Mouse (Mus musculus) limb, embryonic 13.5 days (tissue): ENCODE results near the gene Pde10a. TPM values are rescaled to one million over a fixed set of nuclear protein-coding genes. Genes with fewer than 3 reads are reported as not detected.

Source experiments
- ATAC-seq: fragments of 200-750 bp; cut with Nextera tagmentation; 2 replicates; pipeline ENCODE4 v1.8.0; 2017; ENCODE audit warnings: low read depth, moderate number of reproducible peaks, moderate TSS enrichment; ENCODE audit not compliant: low FRiP score
- H3K27ac ChIP-seq: fragments of 300-500 bp; sonication (generic); 2 replicates; pipeline ENCODE4 v1.5.1; 2015; ENCODE audit warnings: inconsistent platforms, mild to moderate bottlenecking, moderate library complexity
- H3K27me3 ChIP-seq: fragments of 300-500 bp; sonication (generic); 2 replicates; pipeline ENCODE4 v1.6.1; 2015; ENCODE audit warnings: mild to moderate bottlenecking, inconsistent platforms
- H3K36me3 ChIP-seq: fragments of 300-500 bp; sonication (generic); 2 replicates; pipeline ENCODE4 v1.6.1; 2015; ENCODE audit warnings: inconsistent platforms, mild to moderate bottlenecking, moderate library complexity
- H3K4me1 ChIP-seq: fragments of 300-500 bp; sonication (generic); 2 replicates; pipeline ENCODE4 v1.6.1; 2015; ENCODE audit warnings: inconsistent platforms
- H3K4me2 ChIP-seq: fragments of 300-500 bp; sonication (generic); replicated peaks from 2 replicates; pipeline ENCODE4 v1.6.1; 2015; ENCODE audit warnings: inconsistent platforms, mild to moderate bottlenecking, moderate library complexity
- H3K4me3 ChIP-seq: fragments of 300-500 bp; sonication (generic); 2 replicates; pipeline ENCODE4 v1.5.1; 2015; ENCODE audit warnings: moderate library complexity, mild to moderate bottlenecking, inconsistent platforms
- H3K9ac ChIP-seq: fragments of 300-500 bp; sonication (generic); 2 replicates; pipeline ENCODE4 v1.6.1; 2015; ENCODE audit warnings: mild to moderate bottlenecking, inconsistent platforms
- H3K9me3 ChIP-seq: fragments of 300-500 bp; sonication (generic); 2 replicates; pipeline ENCODE4 v1.6.1; 2016; ENCODE audit warnings: inconsistent platforms
- WGBS: fragments of 180-500 bp; shearing (Covaris S2); methylation state at CpG from one replicate; pipeline ENCODE4 v1.1.7; 2015; 5-methylcytosine and 5-hydroxymethylcytosine counted together
- polyA plus RNA-seq: library from polyadenylated mRNA; unstranded; fragments of >200 nt; fragmentation: Nextera tagmentation; extraction: Ambion mirVana; gene quantifications from 2 replicates; pipeline ENCODE4 v1.2.1, GENCODE M21; 2015

The Pde10a gene
- polyA plus RNA-seq, 1 experiment from 2014 or later: 2.4 TPM

DNA sequence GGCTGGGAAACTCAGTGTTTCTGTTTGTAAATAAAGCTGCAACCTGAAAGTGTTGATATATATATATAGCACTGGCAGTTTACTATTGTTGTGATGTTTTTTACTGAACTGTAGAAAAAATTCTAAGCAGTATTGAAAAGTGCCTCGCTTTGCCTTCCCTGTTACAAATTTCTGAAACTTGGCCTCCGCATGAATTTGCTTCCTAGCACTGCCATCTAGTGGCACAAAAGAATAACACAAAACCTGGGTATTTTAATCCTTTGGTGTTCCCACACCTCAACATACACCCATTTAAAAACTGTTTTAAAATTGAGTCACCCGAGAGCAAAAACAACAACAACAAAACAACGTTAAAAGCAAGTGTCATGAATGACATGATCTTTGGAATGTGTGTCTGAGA, 411.4 kb downstream of the Pde10a start:
- H3K9me3 ChIP-seq: no peaks in the 10 kb centered on the region
- no peak overlapping the region for H3K9ac ChIP-seq
- no peaks in the 10 kb centered on the region for H3K4me1 ChIP-seq
- H3K27ac ChIP-seq: no peak overlapping the region
- no peak for ATAC-seq
- H3K4me2 ChIP-seq: no peak overlapping the region
- H3K27me3 ChIP-seq: peaks cover 10% of the 10 kb centered on the region
- 2% methylated on average over 4 of the region's 4 CpGs for WGBS
- H3K36me3 ChIP-seq: no peaks in the 10 kb centered on the region
- no peak overlapping the region for H3K4me3 ChIP-seq

DNA sequence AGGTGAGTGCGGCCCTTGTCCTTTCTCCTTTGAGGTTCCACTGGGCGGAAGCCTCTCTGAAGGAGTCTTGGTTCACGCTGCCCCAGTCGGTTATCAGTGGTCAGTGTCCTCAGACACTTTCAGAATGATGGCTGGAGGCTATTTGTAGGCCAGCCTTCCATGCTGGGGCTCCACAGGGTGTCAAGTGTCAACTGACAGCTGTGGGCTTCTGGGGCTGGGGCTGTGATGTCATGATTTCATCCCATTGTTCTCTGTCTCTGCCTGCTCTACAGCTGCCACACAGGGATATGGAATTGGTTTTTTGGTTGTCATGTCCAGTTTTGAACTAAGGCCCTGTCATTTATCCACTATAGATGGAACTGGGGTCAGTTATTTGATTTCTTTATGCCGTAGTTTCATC, 426.4 kb downstream of the Pde10a start:
- H3K9me3 ChIP-seq: no peaks in the 10 kb centered on the region
- 76% methylated on average over 5 of the region's 5 CpGs for WGBS
- H3K27ac ChIP-seq: no peak overlapping the region
- H3K4me3 ChIP-seq: no peak overlapping the region
- H3K4me2 ChIP-seq: no peak overlapping the region
- ATAC-seq: peak; percentile 40; the same call in 1 of the 2 replicates
- no peaks in the 10 kb centered on the region for H3K27me3 ChIP-seq
- H3K9ac ChIP-seq: no peak overlapping the region
- 0 out of 2 replicates have a peak, but pooled peaks cover 5% of the 10 kb centered on the region for H3K36me3 ChIP-seq
- H3K4me1 ChIP-seq: no peaks in the 10 kb centered on the region

DNA sequence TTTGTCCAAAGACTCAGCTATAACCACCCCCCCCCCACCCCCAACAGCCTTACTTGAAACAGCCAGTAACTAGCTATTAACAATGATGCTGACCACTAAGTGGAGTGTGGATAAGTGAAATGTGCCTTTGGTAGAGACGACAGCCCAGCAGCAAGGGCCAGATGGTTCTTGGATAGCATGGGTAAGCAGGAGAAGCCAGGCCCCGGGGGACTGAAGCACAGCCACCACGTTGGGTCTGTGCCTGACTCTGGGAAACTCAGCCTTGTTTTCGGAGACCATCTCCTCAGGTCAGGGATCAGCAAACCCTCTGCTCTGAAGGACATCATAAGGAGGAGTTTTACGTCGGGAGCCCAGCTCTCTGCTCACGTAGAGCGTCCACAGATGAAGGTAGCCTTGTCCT, 427.8 kb downstream of the Pde10a start:
- Histone ChIP-seq H3K36me3 (0 out of 2 replicates have a peak, but pooled peaks cover 5% of the 10 kb centered on the region), H3K27me3 (no peaks in the 10 kb centered on the region), H3K4me1 (no peaks in the 10 kb centered on the region), H3K27ac (no peak overlapping the region), H3K4me3 (no peak overlapping the region), H3K4me2 (no peak overlapping the region), H3K9me3 (no peaks in the 10 kb centered on the region), H3K9ac (no peak overlapping the region)
- ATAC-seq: no peak
- WGBS: 86% methylated on average over 8 of the region's 8 CpGs

DNA sequence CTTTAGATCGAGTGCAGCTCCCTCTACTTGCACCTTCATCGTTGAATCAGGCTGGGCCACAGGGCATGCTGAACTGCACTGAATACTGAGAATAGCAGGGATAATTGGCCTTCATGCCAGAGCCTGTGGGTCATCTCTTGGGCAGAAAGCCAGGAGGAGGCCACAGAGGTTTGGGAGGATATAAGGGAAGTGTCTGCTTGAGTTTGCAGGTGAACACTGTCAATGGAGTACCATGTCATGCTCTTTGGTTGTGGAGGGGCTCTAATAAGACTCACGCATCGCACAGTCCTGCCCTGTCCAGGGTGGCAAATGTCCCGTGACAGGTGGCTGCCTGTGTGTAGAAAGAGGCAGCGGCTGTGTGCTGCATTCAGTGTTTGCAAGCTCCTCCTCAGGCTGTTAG, 433.0 kb downstream of the Pde10a start:
- Histone ChIP-seq H3K4me3 (no peak overlapping the region), H3K27ac (no peak overlapping the region), H3K9me3 (no peaks in the 10 kb centered on the region), H3K4me1 (no peaks in the 10 kb centered on the region), H3K4me2 (no peak overlapping the region), H3K9ac (no peak overlapping the region), H3K36me3 (no peaks in the 10 kb centered on the region), H3K27me3 (no peaks in the 10 kb centered on the region)
- WGBS: 83% methylated on average over 6 of the region's 6 CpGs
- ATAC-seq: no peak

DNA sequence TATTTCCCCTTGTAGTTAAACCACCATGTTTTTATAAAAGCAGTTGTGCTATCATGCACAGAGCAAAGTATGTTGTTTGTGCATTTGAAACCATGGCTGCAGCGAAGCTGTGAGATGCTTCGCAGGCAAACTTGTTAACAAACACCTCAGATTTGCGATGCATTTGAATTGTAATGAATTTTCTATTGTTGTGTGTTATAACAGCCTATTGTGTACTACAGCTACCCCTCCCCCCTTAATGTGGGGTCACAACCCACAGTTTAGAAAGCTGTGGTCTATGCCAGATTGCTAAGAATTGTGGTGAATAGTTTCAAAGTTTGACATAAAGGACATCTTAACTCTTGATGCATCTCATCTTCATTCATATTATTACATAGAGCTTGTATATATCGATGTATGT, 435.2 kb downstream of the Pde10a start:
- no peaks in the 10 kb centered on the region for H3K4me1 ChIP-seq
- H3K4me2 ChIP-seq: no peak overlapping the region
- H3K36me3 ChIP-seq: no peaks in the 10 kb centered on the region
- no peak overlapping the region for H3K9ac ChIP-seq
- no peak for ATAC-seq
- WGBS: 89% methylated on average over 4 of the region's 4 CpGs
- no peaks in the 10 kb centered on the region for H3K9me3 ChIP-seq
- H3K27me3 ChIP-seq: no peaks in the 10 kb centered on the region
- H3K4me3 ChIP-seq: no peak overlapping the region
- H3K27ac ChIP-seq: no peak overlapping the region

DNA sequence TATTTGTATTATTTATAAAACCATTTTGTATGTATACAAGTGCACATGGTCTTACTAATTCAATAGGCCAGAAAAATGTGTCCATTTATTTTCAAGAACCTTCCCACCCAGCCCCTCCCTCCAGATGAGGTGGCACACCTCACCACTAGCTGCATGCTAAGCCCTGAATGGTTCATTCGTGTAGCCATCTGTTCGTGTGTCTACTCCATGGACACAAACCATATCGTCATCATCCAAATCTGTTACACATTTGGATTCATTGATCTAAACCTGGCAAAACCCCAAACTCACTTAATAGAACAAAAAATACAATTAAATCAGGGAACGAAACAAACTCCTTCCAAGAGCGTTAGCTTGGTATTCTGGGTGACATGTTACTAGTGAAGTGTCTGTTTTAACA, 435.9 kb downstream of the Pde10a start:
- Histone ChIP-seq H3K9ac (no peak overlapping the region), H3K4me3 (no peak overlapping the region), H3K27me3 (no peaks in the 10 kb centered on the region), H3K4me2 (no peak overlapping the region), H3K4me1 (no peaks in the 10 kb centered on the region), H3K36me3 (no peaks in the 10 kb centered on the region), H3K27ac (no peak overlapping the region), H3K9me3 (no peaks in the 10 kb centered on the region)
- no peak for ATAC-seq
- 83% methylated on average over 5 of the region's 5 CpGs for WGBS

DNA sequence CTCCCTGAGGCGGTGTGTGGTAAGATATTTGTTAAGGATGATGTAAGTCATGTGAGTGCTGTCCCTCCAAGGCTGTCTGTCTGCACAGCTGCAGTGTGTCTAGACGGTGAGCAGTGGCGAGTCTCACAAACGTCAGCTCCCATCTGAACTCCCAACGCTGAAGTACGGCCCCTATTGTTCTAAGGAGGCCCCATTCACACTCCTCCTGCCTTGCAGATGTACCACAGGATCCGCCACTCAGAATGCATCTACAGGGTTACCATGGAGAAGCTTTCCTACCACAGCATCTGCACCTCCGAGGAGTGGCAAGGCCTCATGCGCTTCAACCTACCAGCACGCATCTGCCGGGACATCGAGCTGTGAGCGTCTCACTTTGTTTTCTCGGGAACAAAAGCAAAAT, 436.5 kb downstream of the Pde10a start:
- H3K9ac ChIP-seq: no peak overlapping the region
- no peak overlapping the region for H3K4me3 ChIP-seq
- H3K4me2 ChIP-seq: no peak overlapping the region
- H3K27me3 ChIP-seq: no peaks in the 10 kb centered on the region
- no peak for ATAC-seq
- no peaks in the 10 kb centered on the region for H3K4me1 ChIP-seq
- H3K27ac ChIP-seq: no peak overlapping the region
- no peaks in the 10 kb centered on the region for H3K9me3 ChIP-seq
- H3K36me3 ChIP-seq: no peaks in the 10 kb centered on the region
- 80% methylated on average over 14 of the region's 14 CpGs for WGBS

DNA sequence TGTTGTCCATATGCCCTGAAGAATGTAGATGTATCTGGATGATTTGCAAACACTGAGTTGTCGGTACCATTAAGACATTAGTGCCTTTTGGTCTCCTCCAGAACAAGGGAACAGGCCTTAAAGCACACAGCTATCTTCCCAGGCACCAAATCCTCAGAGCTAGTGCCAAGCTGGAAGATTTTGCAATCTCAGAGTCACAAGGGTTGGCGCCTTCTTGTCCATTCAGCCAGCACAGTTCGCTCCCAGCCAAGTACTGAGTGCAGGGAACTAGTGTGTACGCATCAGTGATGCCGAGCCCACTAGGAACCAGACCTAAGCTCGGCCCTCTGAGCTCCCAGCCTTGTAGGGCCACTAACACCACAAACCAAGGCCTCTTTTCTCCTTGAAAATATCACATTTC, 440.0 kb downstream of the Pde10a start:
- ATAC-seq: no peak
- no peaks in the 10 kb centered on the region for H3K4me1 ChIP-seq
- no peaks in the 10 kb centered on the region for H3K36me3 ChIP-seq
- no peak overlapping the region for H3K27ac ChIP-seq
- no peaks in the 10 kb centered on the region for H3K27me3 ChIP-seq
- H3K9me3 ChIP-seq: no peaks in the 10 kb centered on the region
- 89% methylated on average over 6 of the region's 6 CpGs for WGBS
- H3K4me2 ChIP-seq: no peak overlapping the region
- no peak overlapping the region for H3K4me3 ChIP-seq
- H3K9ac ChIP-seq: no peak overlapping the region

DNA sequence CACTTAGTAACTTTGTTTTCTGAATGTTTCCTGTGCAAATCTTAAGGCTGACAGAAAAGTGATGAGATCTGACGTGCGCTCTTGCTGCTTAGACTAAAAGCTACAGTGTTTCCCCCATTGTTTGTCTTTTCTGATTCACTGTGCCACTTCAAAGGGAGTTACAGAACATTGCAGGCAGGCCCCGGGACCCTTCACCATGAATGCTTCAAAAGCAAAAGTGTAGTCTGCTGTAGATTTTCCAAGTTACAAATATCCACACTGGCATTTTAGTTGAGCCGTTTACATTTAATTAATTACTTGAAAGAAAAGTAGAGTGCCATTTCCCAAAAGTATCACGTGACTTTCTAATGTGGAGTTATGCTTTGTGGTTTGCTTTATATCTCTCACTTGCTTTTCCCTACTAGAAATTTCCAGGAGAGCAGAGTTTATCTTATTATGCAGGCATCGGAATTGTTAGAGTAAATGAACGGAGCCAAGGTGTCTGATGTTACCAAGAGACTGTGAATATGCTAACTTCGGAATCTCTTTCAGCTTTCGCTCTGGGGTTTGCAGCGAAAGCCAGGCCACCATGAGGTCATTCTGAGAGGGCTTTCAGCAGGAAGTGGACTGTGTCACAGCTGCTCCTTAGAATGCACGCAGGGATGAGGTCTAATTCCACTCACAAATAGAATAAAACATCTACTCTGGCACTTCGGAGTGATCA, 447.1 kb downstream of the Pde10a start:
- ATAC-seq: no peak
- Histone ChIP-seq H3K4me3 (no peak overlapping the region), H3K27me3 (no peaks in the 10 kb centered on the region), H3K4me2 (no peak overlapping the region), H3K9me3 (no peaks in the 10 kb centered on the region), H3K4me1 (peaks cover 9% of the 10 kb centered on the region), H3K27ac (no peak overlapping the region), H3K9ac (no peak overlapping the region), H3K36me3 (no peaks in the 10 kb centered on the region)
- 49% methylated on average over 12 of the region's 12 CpGs for WGBS

DNA sequence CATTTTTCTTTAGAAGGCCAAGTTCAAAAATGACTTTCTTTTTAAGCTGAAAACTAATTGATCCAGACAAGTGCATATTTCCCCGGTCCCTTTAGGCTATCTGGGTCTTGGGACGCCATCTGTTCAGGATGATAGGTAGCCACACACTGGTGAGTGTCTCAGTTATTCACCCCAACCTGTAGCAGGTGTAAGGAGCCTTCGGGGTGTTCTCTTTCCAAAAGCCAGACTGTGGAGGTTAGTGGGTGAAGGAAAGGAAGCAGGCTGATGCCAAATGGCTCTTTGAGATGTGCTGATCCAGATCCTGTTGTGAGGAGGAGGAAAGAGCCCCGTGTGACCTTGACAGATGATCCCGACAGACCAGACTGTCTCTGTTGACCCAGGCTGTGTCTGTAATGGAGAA, 448.2 kb downstream of the Pde10a start:
- no peaks in the 10 kb centered on the region for H3K9me3 ChIP-seq
- no peak for ATAC-seq
- WGBS: 65% methylated on average over 5 of the region's 5 CpGs
- no peaks in the 10 kb centered on the region for H3K36me3 ChIP-seq
- no peak overlapping the region for H3K4me2 ChIP-seq
- H3K27ac ChIP-seq: no peak overlapping the region
- H3K4me1 ChIP-seq: peaks cover 9% of the 10 kb centered on the region
- no peak overlapping the region for H3K4me3 ChIP-seq
- no peaks in the 10 kb centered on the region for H3K27me3 ChIP-seq
- no peak overlapping the region for H3K9ac ChIP-seq

DNA sequence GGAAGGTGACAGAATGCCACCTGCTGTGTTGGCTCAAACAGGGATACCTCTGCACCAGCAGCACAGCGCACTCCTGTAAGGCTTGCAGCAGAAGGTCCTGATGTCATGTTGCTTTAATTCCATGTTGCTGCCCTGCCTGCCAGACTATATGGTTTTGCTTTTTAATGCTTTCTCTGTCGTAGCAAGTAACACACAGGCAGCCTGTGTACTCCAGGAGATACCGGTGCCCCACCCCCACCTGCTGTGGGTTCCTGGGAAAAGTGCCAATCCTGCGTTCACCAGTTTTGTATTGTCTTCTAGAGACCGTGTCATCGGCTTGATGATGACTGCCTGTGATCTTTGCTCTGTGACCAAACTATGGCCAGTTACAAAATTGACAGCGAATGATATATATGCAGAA, 449.3 kb downstream of the Pde10a start:
- Histone ChIP-seq H3K4me3 (no peak overlapping the region), H3K4me2 (no peak overlapping the region), H3K4me1 (peaks cover 9% of the 10 kb centered on the region), H3K9ac (no peak overlapping the region), H3K9me3 (no peaks in the 10 kb centered on the region), H3K27ac (no peak overlapping the region), H3K36me3 (no peaks in the 10 kb centered on the region), H3K27me3 (no peaks in the 10 kb centered on the region)
- no peak for ATAC-seq
- WGBS: 62% methylated on average over 7 of the region's 7 CpGs

DNA sequence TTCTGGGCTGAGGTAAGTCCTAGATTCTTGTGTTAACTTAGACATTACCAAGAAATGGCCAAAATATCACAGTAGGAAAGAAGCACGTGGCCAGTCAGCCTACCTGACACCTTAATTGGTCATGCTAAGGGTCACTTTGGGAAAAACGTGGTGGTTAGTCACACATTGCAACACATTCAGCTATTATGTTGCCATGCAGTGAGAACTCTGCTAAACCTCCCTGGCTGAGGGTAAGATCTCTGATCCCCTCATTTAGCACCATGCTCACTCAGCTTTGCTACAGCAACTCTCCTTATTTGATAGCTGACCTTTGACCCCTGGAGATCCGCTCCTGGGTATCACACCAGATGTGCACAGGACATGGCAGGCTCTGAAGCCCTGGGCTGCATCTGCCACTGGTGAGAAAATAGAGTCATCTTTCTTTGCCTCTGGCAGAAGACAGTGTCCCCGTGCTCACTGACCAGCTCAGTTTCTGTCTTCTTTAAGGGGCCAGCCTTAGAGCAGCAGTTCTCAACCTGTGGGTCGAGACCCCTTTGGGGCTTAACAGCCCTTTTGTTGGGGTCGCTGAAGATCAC, 449.7 kb downstream of the Pde10a start:
- H3K4me3 ChIP-seq: no peak overlapping the region
- H3K4me2 ChIP-seq: no peak overlapping the region
- no peaks in the 10 kb centered on the region for H3K36me3 ChIP-seq
- no peaks in the 10 kb centered on the region for H3K9me3 ChIP-seq
- H3K27me3 ChIP-seq: no peaks in the 10 kb centered on the region
- ATAC-seq: no peak
- no peak overlapping the region for H3K9ac ChIP-seq
- no peak overlapping the region for H3K27ac ChIP-seq
- 49% methylated on average over 6 of the region's 6 CpGs for WGBS
- peaks cover 9% of the 10 kb centered on the region for H3K4me1 ChIP-seq

DNA sequence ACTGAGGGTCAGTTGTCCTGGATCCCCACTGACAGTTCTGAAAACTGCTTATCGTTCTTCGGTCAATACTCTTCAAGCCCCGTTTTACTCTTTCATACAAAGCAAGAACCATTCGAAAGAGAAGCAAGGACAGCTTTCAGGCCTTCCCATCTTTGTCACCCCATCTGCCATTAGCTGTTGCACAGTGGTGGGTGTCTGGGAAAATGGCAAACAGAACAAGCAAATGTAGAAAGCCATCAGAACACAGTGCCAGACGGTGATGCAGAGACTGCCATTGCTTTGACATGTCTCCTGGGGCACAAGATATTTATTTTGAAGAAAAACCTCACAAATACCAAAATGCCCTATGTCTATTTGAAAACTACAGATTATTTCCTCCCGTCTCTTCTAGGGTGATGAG, 451.6 kb downstream of the Pde10a start:
- Histone ChIP-seq H3K9me3 (no peaks in the 10 kb centered on the region), H3K27me3 (no peaks in the 10 kb centered on the region), H3K4me3 (no peak overlapping the region), H3K27ac (no peak overlapping the region), H3K4me1 (peaks cover 9% of the 10 kb centered on the region), H3K4me2 (no peak overlapping the region), H3K9ac (no peak overlapping the region), H3K36me3 (peaks cover 4% of the 10 kb centered on the region)
- 89% methylated on average over 6 of the region's 6 CpGs for WGBS
- no peak for ATAC-seq
